Mouse (Mus musculus) c-Kit-positive CD71-positive TER-119-negative erythroid progenitor cells, embryonic 14.5 days (primary cell): ENCODE measurements around the gene Rack1.
"Not testable (repeated sequence)": the region's sequence is repeated elsewhere in the genome, so short reads cannot be mapped to it uniquely, and the experiment has no call there.

Experiments
- DNase-seq: peaks from one replicate; pipeline ENCODE4 v3.0.0-alpha.2; 2013; ENCODE audit warnings: low read depth

Gene Rack1

GRCm38 (mm10) chr11:48799921-48800701 lies at the start of gene Rack1:
Gene Rack1 (plus strand): TSS chr11:48800332.
- peak; percentile 86 for DNase-seq

DNA sequence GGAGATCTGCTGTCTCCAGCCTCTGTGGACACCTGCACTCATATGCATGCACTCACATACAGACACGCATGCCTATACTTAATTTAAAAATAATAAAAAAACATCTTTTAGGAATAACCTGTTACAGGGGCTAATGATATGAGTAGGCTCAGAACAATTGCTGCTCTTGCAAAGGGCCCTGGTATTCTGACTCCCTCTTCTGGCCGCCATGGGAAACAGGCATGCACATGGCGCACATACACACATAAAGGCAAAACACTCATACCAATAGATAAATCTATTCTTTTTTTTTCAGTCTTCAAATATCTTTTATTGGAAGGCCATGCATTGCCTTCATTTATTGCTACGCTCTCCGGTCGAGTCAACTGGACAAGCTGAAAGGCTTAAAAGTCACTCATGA lies 49.7 kb upstream of the Rack1 start:
- DNase-seq: no peak

DNA sequence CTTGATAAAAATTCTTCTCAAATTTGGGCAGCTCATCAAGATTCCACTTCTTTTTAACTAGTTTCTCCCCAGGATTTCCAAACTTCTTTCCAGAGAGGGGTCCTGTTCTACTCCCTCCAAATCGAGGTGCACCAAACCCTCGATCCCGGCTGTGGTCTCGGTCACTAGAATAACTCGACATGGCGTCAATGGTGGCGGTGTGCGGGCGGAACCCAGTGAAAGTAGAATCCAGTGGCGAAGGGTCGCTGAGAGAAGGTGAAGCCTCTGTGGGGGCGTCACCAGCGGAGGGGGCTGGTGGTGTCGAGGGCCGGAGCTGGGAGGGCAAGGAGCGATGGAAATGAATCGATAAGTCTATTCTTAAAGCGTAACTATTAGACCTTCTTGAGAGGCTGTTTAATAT lies 46.6 kb upstream of the Rack1 start:
- DNase-seq: not testable (repeated sequence)

DNA sequence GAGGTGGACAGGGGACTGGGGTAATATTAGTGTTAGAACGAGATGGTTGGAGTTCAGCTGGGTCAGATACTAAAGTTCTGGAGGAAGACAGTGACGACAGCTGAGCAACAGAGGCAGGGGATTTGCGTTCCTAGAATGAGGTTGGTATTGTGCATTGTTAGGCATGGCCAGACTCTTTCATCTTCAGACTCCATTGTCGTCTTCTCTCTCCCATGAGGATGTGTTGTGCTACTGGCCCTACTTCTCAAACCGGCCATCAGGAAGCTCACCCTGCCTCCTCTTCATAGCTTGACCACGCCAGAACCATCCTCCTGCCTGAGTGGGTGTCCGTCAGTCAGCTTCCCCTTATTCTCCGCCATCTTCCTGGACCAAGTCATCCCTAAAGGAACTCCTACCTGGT lies 41.1 kb upstream of the Rack1 start:
- DNase-seq: no peak

DNA sequence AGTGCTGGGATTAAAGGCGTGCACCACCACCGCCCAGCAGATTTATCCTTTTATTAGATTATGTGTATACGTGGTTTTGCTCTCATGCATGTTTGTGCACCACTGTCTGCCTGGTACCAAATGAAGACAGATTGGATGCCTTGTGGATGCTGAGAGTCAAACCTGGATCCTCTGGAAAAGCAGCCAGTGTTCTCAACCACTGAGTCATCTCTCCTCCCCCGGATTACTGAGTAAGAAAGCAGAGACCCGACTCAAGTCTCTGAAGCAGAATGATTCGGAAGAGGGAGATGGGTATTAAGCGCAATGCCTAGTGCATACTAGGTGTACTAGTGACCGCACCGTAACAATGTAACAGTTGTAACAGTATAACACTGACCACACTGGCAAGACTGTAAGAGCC lies 36.0 kb upstream of the Rack1 start:
- no peak for DNase-seq

- DNase-seq: no peak
Observed at GRCm38 (mm10) chr11:48767195-48767876, 32.8 kb upstream of the Rack1 start.

GRCm38 (mm10) chr11:48771691-48772090 lies 28.4 kb upstream of the Rack1 start:
- no peak for DNase-seq

DNA sequence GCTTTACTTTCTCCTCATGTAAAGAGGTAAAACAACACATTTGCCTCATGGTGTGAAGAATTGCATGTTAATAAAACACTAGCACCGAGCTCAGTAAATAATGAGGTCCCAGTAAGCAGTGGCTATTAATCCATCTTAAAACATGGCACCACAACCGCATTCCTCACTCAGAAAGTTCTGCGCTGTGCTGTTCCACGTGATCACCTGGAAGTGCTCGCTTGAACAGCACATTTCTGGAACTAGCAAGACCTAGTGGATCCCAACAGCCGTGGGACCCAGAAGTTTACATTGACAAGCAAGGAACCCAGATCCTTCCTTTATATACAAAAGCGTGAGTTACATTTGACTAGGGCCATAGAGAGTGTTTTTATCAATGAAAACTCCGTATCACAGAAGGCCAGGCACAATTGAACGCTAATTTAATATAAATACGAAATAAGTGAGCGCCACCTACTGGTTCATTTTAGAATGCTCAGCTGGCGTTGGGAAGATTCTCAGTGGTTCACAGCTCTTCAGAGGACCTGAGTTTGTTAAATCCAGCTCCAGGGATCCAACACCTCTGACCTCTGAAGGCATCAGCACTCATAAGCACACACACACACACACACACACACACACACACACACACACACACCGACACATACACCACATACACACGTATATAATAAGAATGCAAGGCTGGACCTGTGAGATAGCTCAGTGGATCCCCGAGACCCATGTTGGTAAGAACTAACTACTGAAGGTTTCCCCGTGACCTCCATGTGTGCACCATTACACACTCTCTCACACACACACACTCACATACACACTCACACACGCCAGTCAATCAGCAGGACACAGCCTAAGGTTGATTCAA lies 25.5 kb upstream of the Rack1 start:
- peak; percentile 67 for DNase-seq

DNA sequence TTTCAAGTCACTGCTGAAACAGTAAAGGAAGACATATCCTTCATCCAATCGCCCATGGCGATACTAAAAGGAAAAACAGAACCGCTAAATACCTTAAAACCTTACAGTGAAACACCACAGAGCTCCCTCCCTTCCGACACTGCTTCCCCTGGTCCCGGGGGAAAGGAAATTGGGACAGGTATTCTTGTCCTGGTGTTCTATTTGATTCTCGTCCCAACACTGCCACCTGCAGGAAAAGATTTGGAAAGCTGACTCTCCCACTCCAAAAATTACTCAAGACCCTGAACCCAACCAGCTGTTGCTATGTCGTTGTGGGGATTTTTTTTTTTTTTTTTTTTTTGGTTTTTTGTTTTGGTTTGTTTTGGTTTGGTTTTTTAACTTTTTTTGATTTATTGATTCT lies 24.6 kb upstream of the Rack1 start:
- DNase-seq: peak; percentile 60

GRCm38 (mm10) chr11:48776664-48777063 lies 23.5 kb upstream of the Rack1 start:
- no peak for DNase-seq

GRCm38 (mm10) chr11:48777303-48777702 lies 22.8 kb upstream of the Rack1 start:
- DNase-seq: no peak

DNA sequence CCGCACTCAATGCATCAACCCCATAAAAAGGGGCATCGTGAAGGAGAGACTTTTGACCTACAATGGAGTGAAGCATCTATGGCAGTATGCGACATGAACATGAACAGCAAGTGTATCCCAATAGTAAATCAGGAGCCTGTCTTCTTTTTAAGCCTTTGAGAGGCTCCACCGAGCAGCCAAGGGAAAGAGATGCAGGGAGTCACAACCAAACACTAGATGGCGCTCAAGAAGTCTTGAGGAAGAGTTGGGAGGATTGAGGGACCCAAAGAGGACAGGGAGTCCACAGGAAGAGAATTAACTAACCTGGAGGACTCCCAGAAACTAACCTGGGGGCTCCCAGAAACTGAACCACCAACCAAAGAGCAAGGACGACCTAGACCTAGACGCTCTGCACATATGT lies 20.7 kb upstream of the Rack1 start:
- DNase-seq: no peak

DNA sequence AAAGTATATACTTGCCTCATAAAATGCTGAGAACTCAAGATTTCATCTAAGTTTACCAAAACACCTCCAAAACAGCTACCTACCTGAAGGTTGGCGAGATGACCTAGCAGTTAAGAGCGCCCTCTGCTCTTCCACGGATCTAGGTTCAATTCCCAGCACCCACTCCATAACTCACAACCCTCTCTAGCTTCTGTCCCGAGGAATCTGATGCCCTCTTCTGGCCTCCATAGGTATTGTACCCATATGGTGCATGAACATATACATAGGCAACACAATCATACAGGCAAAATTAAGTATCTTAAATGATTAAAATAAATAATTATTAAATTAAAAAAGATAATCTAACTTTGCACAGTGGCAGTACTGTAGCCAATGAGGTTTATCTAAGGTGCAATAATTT lies 17.9 kb upstream of the Rack1 start:
- no peak for DNase-seq

- no peak for DNase-seq
Observed at GRCm38 (mm10) chr11:48787455-48788211, 12.5 kb upstream of the Rack1 start.

- DNase-seq: peak; percentile 86
Observed at GRCm38 (mm10) chr11:48788311-48789089, 11.6 kb upstream of the Rack1 start.

GRCm38 (mm10) chr11:48789215-48789614 lies 10.9 kb upstream of the Rack1 start:
- DNase-seq: no peak

DNA sequence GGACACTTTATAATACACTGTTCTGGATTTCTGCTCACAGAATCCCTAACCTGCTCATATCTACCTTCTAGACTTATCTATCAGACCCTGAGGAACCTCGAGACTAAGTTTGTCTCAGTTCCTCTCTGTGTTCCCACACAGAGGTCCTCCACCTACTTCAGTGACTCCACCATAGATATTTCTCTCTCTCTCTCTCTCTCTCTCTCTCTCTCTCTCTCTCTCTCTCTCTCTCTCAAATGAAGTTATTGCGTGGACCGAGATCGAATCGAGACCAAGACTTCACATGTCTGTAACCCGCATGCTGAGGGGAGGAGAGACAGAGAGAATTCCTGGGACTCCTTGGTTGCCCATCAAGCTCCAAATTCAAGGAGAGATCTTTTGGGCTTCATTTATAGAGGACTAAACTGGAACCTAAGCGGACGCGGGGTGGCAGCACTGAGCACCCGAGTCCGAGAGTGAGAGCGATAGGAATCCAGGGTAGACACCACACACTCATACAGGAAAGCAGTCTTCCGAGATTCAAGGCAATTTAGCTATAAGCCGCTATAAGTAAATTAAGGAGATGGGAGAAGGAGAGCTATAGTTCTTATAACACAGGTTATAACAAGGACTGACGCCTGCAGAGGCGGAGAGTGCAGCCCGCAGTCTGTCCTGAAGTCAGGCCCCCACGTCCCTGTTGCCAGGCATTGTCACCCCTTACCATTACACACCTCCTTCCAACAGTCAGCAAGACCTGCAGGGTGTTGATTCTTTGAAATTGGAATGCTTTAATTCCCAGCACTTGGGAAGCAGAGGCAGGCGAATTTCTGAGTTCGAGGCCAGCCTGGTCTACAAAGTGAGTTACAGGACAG lies 9.9 kb upstream of the Rack1 start:
- DNase-seq: peak; percentile 85

GRCm38 (mm10) chr11:48790946-48791345 lies 9.2 kb upstream of the Rack1 start:
- no peak for DNase-seq

GRCm38 (mm10) chr11:48791894-48792293 lies 8.2 kb upstream of the Rack1 start:
- not testable (repeated sequence) for DNase-seq

- DNase-seq: no peak
Observed at GRCm38 (mm10) chr11:48793184-48793583, 6.9 kb upstream of the Rack1 start.
